Comparison of ENCODE assay signal across 34 mouse cellular contexts in the genomic region with DNA sequence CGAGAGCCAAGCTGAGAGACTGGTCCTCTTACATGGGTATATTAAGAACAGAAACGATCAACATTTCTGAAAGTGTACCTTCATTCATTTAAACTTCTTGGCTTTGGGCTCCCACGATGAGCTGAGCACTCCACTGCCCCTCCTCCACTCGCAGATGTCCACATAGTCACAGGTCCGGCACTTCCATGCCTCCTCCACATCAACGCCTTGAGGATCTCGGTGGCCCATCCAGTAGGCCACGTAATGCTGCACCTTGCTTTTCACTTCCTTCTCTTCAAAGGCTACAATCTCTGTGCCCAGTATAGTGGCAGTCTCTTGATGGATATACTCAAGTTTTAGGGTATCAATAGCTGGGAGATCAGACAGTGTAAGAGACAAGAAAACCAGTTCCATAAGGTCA.
"Had no signal": no experiment of that assay in that cellular context is flagged by ENCODE, and none has a peak within 500 bp of the region (broad histone marks: within the 10 kb centered on the region; RNA-seq: fewer than 3 reads in every experiment).

No protein-coding gene starts in this region.

- DNase-seq: heart, postnatal 10 days; heart, postnatal 14 days; heart, postnatal 36 days; heart, postnatal 4 days; kidney, adult 11 months; kidney, adult 18-20 months; kidney, adult 2 months; kidney, adult 8-10 months; kidney, adult 9 months; kidney, postnatal 10 days; kidney, postnatal 14 days; kidney, postnatal 25 days; kidney, postnatal 36 days; kidney, postnatal 4 days; layer of hippocampus, adult 9-11 months; layer of hippocampus, postnatal 36 days had no signal

- H3K4me1 ChIP-seq: intestine, embryonic 15.5 days had no signal

- H3K4me2 ChIP-seq: heart, embryonic 11.5 days; heart, embryonic 12.5 days; heart, embryonic 13.5 days; heart, embryonic 15.5 days; hindbrain, embryonic 12.5 days; hindbrain, embryonic 13.5 days; hindbrain, embryonic 14.5 days; hindbrain, embryonic 15.5 days; intestine, embryonic 15.5 days; kidney, embryonic 15.5 days had no signal

- H3K9ac ChIP-seq: heart, embryonic 12.5 days; heart, embryonic 13.5 days; heart, embryonic 15.5 days; hindbrain, embryonic 12.5 days; hindbrain, embryonic 13.5 days; hindbrain, embryonic 14.5 days; hindbrain, embryonic 15.5 days; intestine, embryonic 15.5 days; kidney, embryonic 15.5 days had no signal

- H3K4me3 ChIP-seq: heart, embryonic 10.5 days; heart, embryonic 12.5 days; heart, embryonic 13.5 days; heart, embryonic 15.5 days; hindbrain, embryonic 10.5 days; hindbrain, embryonic 12.5 days; hindbrain, embryonic 13.5 days; hindbrain, embryonic 15.5 days; intestine, embryonic 15.5 days; kidney, embryonic 15.5 days; layer of hippocampus, adult 2 months; left cerebral cortex, adult 2 months had no signal

- H3K9me3 ChIP-seq: heart, embryonic 10.5 days; heart, embryonic 12.5 days; heart, embryonic 13.5 days; heart, embryonic 15.5 days; intestine, embryonic 15.5 days had no signal

- H3K27me3 ChIP-seq: heart, embryonic 12.5 days; heart, embryonic 13.5 days; heart, embryonic 15.5 days; hindbrain, embryonic 12.5 days; hindbrain, embryonic 13.5 days; hindbrain, embryonic 15.5 days; intestine, embryonic 15.5 days; kidney, embryonic 15.5 days had no signal

- ATAC-seq: hindbrain, embryonic 16.5 days; hindbrain, postnatal 0 days; inflammation-experienced regulatory T-cells, adult 6 months; intestine, embryonic 15.5 days had no signal

- H3K27ac ChIP-seq: heart, embryonic 10.5 days; heart, embryonic 13.5 days; heart, embryonic 15.5 days; hindbrain, embryonic 10.5 days; hindbrain, embryonic 12.5 days; hindbrain, embryonic 13.5 days; hindbrain, embryonic 14.5 days; hindbrain, embryonic 15.5 days; hindbrain, postnatal 0 days; intestine, embryonic 15.5 days; kidney, embryonic 15.5 days; kidney, postnatal 0 days; layer of hippocampus, adult 2 months; left cerebral cortex, adult 2 months had no signal
